Mouse (Mus musculus): ENCODE data around the gene Rgl1. TPM values are rescaled to one million over a fixed set of nuclear protein-coding genes. Genes with fewer than 3 reads are reported as not detected.

Rgl1 gene
- polyA plus RNA-seq, 1 experiment, result 14.4 TPM

DNA sequence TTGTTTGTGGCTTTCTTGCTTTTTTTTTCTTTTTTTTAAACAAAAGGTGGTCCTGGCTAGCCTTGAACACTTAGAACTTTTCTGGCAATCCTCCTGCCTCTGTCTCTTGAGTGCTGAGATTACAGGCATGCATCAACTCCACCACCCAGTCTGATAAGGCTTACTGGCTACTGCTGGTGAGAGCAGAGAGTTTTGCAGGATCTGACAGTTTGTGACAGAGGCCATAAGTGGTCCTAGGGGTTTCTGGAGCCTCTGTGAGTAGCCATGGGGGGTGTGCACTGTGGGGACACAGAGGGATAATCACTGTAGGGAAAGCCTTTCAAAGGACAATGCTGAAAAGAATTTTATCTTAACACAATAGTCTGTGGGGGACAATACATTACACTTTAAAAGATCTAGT is 140.5 kb downstream of the Rgl1 start:
- no peak overlapping the region for H3K4me3 ChIP-seq (ENCODE audit: extremely low read depth, insufficient read depth, insufficient read length)
- no peak overlapping the region for H3K27ac ChIP-seq (ENCODE audit: insufficient read depth, low read length)
- H3K36me3 ChIP-seq (ENCODE audit: control insufficient read depth, insufficient read depth, low read length), result no peaks in the 10 kb centered on the region
- peaks cover 2% of the 10 kb centered on the region; the same call in 1 of the 2 replicates for H3K4me1 ChIP-seq (ENCODE audit: control insufficient read depth, insufficient read depth, insufficient read length)
- TF ChIP-seq CTCF (IDR thresholded peaks at IDR 0.05; ENCODE audit: extremely low read depth, insufficient read depth, insufficient read length, insufficient replicate concordance), result no peak
- no peak for TF ChIP-seq POLR2A (IDR thresholded peaks at IDR 0.05; ENCODE audit: low read depth, low read length)
- no peak for DNase-seq (ENCODE audit: low read depth in 1 of 2, low spot score in 2 of 2)
- peaks cover 3% of the 10 kb centered on the region; the same call in 1 of the 2 replicates for H3K27me3 ChIP-seq (ENCODE audit: control insufficient read depth, insufficient read depth, low read length)

- H3K4me3 ChIP-seq (ENCODE audit: extremely low read depth, insufficient read depth, insufficient read length), result peak overlapping the region; percentile 72
- WGBS, result 2% methylated on average over 61 of the region's 61 CpGs
- no peaks in the 10 kb centered on the region for H3K36me3 ChIP-seq (ENCODE audit: control insufficient read depth, insufficient read depth, low read length)
- H3K27ac ChIP-seq (ENCODE audit: insufficient read depth, low read length), result peak overlapping the region; percentile 53; the same call in 1 of the 2 replicates
- peaks cover 2% of the 10 kb centered on the region; the same call in 1 of the 2 replicates for H3K4me1 ChIP-seq (ENCODE audit: control insufficient read depth, insufficient read depth, insufficient read length)
- peaks cover 3% of the 10 kb centered on the region; the same call in 1 of the 2 replicates for H3K27me3 ChIP-seq (ENCODE audit: control insufficient read depth, insufficient read depth, low read length)
- TF ChIP-seq POLR2A (IDR thresholded peaks at IDR 0.05; ENCODE audit: low read depth, low read length) (0 out of 2 replicates have a peak, but pooled peaks have one; percentile 11), CTCF (IDR thresholded peaks at IDR 0.05; ENCODE audit: extremely low read depth, insufficient read depth, insufficient read length, insufficient replicate concordance) (no peak)
- DNase-seq (ENCODE audit: low read depth in 1 of 2, low spot score in 2 of 2), result peak; percentile 14 to 68
These were observed 141.3 kb downstream of the Rgl1 start for GRCm38 (mm10) chr1:152624644-152625454.

GRCm38 (mm10) chr1:152623375-152624270 is 142.5 kb downstream of the Rgl1 start:
- 42% methylated on average over 12 of the region's 12 CpGs for WGBS
- 0 out of 2 replicates have a peak overlapping the region, but pooled peaks have one; percentile 25 for H3K27ac ChIP-seq (ENCODE audit: insufficient read depth, low read length)
- peaks cover 3% of the 10 kb centered on the region; the same call in 1 of the 2 replicates for H3K27me3 ChIP-seq (ENCODE audit: control insufficient read depth, insufficient read depth, low read length)
- TF ChIP-seq CTCF (IDR thresholded peaks at IDR 0.05; ENCODE audit: extremely low read depth, insufficient read depth, insufficient read length, insufficient replicate concordance), result no peak
- peak overlapping the region; percentile 30 for H3K4me3 ChIP-seq (ENCODE audit: extremely low read depth, insufficient read depth, insufficient read length)
- peaks cover 2% of the 10 kb centered on the region; the same call in 1 of the 2 replicates for H3K4me1 ChIP-seq (ENCODE audit: control insufficient read depth, insufficient read depth, insufficient read length)
- DNase-seq (ENCODE audit: low read depth in 1 of 2, low spot score in 2 of 2), result no peak
- H3K36me3 ChIP-seq (ENCODE audit: control insufficient read depth, insufficient read depth, low read length), result no peaks in the 10 kb centered on the region

DNA sequence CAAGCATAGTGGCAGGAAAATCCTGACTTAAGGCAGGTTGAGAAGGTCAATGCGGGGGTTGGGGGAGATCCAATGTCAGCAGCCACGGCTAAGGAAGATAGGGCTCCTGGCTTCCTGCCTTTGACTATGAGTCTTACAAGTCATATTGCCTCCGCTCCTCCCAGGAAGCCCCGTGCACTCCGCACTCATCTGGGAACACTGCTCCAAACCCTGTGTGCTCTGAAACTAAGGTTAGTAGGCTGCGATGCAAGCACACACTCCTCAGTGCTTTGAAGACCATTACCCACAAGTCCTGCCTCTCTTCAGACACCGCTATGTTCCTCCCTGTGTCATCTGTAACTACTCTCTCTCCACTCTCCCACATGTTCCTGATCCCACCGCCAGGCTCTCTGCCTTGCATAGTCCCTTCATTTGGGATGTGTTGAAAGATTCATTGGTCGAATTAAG is 143.4 kb downstream of the Rgl1 start:
- Histone ChIP-seq H3K27ac (ENCODE audit: insufficient read depth, low read length) (peak overlapping the region; percentile 38), H3K4me1 (ENCODE audit: control insufficient read depth, insufficient read depth, insufficient read length) (peaks cover 2% of the 10 kb centered on the region; the same call in 1 of the 2 replicates), H3K36me3 (ENCODE audit: control insufficient read depth, insufficient read depth, low read length) (no peaks in the 10 kb centered on the region), H3K4me3 (ENCODE audit: extremely low read depth, insufficient read depth, insufficient read length) (peak overlapping the region; percentile 24), H3K27me3 (ENCODE audit: control insufficient read depth, insufficient read depth, low read length) (peaks cover 3% of the 10 kb centered on the region; the same call in 1 of the 2 replicates)
- TF ChIP-seq POLR2A (IDR thresholded peaks at IDR 0.05; ENCODE audit: low read depth, low read length) (no peak), CTCF (IDR thresholded peaks at IDR 0.05; ENCODE audit: extremely low read depth, insufficient read depth, insufficient read length, insufficient replicate concordance) (no peak)
- DNase-seq (ENCODE audit: low read depth in 1 of 2, low spot score in 2 of 2), result no peak
- 86% methylated on average over 9 of the region's 9 CpGs for WGBS

GRCm38 (mm10) chr1:152621624-152622023 is 144.5 kb downstream of the Rgl1 start:
- H3K36me3 ChIP-seq (ENCODE audit: control insufficient read depth, insufficient read depth, low read length), result no peaks in the 10 kb centered on the region
- H3K27ac ChIP-seq (ENCODE audit: insufficient read depth, low read length), result no peak overlapping the region
- H3K27me3 ChIP-seq (ENCODE audit: control insufficient read depth, insufficient read depth, low read length), result peaks cover 3% of the 10 kb centered on the region; the same call in 1 of the 2 replicates
- TF ChIP-seq POLR2A (IDR thresholded peaks at IDR 0.05; ENCODE audit: low read depth, low read length) (no peak), CTCF (IDR thresholded peaks at IDR 0.05; ENCODE audit: extremely low read depth, insufficient read depth, insufficient read length, insufficient replicate concordance) (no peak)
- H3K4me3 ChIP-seq (ENCODE audit: extremely low read depth, insufficient read depth, insufficient read length), result no peak overlapping the region
- 90% methylated on average over 4 of the region's 4 CpGs for WGBS
- no peak for DNase-seq (ENCODE audit: low read depth in 1 of 2, low spot score in 2 of 2)
- peaks cover 13% of the 10 kb centered on the region; the same call in 1 of the 2 replicates for H3K4me1 ChIP-seq (ENCODE audit: control insufficient read depth, insufficient read depth, insufficient read length)

DNA sequence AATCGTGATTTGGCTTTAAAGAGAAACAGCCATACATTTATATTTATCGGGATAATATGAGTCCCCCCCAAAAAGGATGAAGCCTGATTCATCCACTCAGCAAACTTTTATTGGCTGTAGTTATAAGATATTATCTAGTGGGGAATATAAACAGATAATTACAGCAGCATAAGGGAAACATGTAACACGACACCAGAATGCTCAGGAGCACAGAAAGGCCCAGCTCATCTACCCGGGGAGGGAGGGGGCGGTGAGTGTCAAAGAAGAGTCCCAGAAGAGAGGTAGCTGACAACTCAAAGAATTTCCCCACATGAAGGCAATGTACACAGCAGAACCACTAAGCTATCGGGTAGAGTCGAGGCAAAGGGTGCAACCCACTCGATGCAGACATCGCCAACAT is 146.8 kb downstream of the Rgl1 start:
- TF ChIP-seq POLR2A (IDR thresholded peaks at IDR 0.05; ENCODE audit: low read depth, low read length) (no peak), CTCF (IDR thresholded peaks at IDR 0.05; ENCODE audit: extremely low read depth, insufficient read depth, insufficient read length, insufficient replicate concordance) (no peak)
- Histone ChIP-seq H3K4me1 (ENCODE audit: control insufficient read depth, insufficient read depth, insufficient read length) (peaks cover 24% of the 10 kb centered on the region), H3K36me3 (ENCODE audit: control insufficient read depth, insufficient read depth, low read length) (no peaks in the 10 kb centered on the region), H3K27me3 (ENCODE audit: control insufficient read depth, insufficient read depth, low read length) (no peaks in the 10 kb centered on the region), H3K27ac (ENCODE audit: insufficient read depth, low read length) (no peak overlapping the region), H3K4me3 (ENCODE audit: extremely low read depth, insufficient read depth, insufficient read length) (no peak overlapping the region)
- 90% methylated on average over 9 of the region's 9 CpGs for WGBS
- DNase-seq (ENCODE audit: low read depth in 1 of 2, low spot score in 2 of 2), result no peak
